Mouse (Mus musculus) layer of hippocampus, adult 11-12 months (tissue): ENCODE data around the gene Vps45.
A peak's percentile ranks its signal among the peaks of the same experiment; 100 is the strongest.

ENCODE experiments used
- DNase-seq: peaks from one replicate; pipeline ENCODE4 v3.0.0; 2022; ENCODE audit warnings: low spot score

The Vps45 gene

DNA sequence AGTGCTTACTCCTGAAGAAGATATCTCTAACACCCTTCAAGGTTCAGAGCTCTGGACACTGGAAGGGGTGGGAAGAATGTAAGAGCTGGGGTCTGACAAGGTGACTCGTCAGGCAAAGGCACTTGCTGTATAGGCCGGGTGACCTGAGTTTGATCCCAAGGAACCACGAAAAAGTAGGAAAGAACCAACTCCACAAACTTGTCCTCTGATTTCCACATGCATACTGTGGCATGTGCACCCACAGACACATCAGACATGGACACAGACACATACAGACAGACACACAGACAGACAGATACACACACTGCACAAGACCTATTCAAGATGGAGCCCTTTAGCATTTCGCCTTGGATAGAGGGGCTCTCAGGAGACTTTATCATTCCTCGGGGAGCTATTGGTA, 20.1 kb downstream of the Vps45 start:
- DNase-seq = no peak

DNA sequence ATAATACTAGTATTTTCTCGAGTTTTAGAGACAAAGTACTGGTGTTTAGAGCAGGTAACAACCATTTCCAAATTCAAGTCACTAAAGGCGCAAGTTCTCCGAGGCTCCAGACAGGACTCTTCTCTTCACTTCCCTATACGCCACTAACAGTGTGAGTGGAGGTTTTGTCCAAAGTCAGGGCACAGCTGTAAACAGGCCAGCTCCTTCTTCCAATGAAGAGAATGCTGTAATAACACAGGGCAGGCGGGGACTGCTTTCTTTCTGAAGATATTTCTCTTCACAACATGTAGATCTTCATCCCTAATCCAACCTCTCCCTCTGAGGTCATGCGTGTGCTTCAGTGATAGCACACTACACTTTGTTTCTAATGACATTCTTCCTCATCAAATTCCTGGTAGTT, 21.5 kb downstream of the Vps45 start:
- DNase-seq = no peak

DNA sequence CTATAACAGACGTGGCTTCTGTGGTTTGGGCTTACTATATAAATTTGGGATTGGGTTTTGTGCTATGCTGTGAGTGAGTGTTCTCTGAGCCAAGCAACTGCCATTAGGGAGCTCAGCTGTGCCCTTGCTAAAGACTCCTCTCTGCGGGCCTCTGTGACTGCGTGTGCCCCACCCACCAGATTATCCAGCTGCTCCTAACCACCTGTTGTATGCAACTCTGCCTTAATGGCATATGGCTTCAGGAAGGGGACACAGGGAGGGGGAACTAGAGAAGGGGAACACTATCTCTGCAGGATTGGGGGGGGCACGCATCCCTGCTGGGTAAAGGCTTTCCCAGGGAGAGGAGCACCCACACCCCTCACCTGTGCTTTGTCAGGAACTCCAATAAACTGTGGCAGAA, 25.2 kb downstream of the Vps45 start:
- no peak for DNase-seq

DNA sequence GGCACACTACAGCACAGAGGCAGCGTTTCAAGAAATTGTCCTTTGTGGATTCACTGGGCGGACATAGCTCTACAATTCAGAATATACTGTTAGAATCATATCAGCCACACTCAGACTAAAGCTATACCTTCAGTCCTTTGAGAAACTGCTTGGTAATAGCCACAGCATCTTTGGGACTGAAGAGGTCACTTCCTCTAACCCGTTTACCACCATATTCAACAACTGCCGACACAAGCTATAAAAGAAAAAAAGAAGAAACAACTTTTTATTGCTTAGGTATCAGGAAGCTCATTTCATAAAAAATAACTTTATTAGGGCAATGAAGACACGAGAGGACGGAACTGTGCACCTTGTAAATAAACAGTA, 25.6 kb downstream of the Vps45 start:
- no peak for DNase-seq

DNA sequence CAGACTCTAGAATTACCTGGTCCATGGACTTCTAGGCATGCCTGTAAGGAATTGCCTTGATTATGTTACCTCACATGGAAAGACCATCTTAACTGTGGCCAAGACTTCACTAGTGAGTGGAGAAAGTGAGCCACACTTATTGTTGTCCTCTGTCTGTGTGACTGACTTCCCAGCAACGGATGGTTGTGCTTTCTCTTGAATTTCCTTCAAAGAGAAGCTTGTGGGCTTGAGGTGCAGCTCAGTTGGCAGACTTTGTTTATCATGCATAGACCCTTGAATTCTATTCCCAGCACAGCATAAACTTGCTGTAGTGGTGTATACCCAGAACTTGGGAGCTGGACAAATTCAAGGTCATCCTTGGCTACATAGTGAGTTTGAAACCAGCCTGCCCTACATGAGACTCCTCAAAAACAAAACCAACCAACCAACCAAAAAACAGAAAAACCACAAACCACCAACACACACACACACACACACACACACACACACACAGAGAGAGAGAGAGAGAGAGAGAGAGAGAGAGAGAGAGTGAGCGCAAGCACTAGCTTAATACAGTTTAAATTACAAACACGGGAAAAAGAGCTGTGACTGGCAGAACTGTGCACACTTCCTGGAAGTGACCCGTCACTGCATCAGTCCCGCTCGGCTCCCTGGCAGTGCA, 26.1 kb downstream of the Vps45 start:
- no peak for DNase-seq

DNA sequence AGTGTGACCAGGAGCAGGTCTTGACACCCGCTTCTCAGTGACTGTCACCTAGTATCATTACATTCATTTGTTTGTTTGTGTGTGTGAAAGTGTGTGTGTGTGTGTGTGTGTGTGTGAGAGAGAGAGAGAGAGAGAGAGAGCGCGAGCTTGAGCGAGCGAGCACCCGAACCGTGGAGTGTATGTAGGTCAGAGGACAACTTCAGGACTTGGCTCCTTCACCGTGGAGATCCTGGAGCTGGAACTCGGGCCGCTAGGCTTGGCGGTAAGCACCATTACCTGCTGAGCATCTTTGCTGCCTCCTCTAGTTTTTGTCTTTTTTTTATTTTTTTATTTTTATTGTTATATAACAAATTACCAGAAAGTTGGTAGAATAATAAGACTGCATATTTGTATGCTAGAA, 28.5 kb downstream of the Vps45 start:
- no peak for DNase-seq

DNA sequence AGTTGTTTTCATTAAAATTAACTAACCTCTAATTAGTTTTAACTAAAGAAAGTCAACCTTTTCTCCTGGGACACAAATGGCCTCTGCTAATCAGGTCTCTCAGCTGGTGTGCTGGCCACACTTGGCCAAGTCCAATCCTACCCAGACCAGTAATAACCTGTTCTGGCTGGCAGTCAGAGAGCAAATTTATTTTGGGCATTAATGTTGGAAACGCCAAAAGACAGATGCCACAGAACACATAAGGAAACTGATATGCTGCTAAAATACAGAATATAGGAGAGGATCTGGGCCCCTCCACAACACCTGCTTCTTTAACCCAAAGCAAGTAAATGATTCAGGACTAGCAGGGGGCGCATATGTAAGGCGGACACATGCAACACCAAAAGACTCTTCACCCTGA, 28.9 kb downstream of the Vps45 start:
- DNase-seq = no peak

DNA sequence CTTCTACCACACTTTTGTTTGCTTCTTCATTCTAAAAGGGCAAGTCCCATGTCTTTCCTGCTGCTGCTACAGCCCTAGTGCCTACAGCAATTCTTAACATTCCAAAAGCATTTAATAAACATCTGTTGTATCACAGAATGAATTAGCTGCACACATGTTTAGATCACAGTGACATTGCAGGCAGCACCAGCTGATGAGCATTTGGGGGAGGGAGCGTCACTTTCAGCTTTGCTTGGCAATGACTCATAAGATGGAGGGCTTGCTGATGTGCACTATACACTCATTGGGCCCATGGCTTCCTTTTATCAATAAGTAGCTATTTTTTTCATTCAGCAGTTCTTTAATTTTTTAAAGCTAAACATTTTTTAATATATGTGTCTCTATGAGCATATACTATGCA, 30.4 kb downstream of the Vps45 start:
- DNase-seq = no peak

DNA sequence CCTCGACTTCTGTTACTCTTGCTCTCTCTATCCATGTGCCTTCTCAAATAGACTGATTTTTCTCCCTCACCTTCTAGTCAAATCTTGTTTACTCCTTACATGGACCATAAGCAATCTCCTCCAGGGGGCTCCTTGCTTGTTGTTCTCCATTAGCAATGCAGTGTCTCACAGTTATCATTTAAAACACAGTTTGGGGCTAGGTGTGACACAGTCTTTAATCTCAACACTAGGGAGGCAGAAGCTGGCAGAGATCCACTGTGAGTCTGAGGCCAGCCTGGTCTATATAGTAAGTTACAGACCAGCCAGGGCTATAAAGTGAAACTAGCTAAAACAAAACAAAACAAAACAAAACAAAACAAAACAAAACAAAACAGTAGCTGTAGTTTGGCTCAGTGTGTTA, 31.1 kb downstream of the Vps45 start:
- no peak for DNase-seq

DNA sequence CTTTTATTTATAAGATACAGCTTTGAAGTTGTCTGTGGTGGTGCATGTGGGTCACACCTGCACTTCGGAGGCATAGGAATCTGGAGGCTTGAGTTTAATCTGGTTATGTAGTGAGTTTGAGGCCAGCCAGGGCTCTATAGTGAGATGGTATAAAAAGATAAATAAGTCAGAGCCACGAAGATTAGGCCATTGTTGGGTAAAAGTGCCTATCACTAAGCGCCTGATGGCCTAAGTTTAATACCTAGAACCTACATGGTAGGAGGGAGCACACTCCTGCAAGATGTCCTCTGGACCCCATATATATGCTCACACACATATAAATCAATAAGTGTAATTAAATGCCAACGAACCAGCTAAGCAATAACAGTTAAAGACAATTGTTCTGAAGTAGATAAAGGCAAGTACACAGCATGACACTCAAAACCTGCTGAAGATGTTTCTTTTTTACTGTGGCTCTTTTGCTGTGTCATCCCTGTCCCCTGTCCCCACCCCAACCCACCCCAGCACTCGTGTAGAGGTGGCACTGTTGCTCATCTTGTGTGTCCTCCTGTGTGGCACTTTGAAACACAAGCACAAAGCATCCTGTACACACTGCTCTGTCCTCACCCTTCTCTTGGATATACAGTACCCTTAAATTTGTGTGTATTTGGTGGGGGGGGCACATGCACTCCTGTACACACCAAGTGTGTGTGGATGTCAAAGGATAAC, 36.7 kb downstream of the Vps45 start:
- DNase-seq = no peak

DNA sequence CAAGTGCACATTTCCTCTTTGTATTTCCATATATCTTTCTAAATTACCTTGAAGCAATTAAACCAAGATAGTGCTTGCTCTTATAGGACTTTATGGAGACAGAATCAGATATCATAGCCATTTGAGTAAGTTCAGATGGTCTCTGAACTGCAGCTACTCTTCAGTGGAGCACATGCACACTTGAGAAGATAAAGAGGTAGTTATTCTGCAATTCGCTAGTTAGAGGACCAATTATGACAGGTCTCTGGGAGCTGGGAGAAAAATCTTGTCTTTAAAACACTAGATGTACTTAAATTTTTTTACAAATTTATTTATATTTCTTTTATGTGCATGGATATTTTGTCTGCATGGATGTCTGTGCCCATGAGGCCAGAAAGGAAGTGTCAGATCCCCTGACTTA, 37.5 kb downstream of the Vps45 start:
- no peak for DNase-seq

DNA sequence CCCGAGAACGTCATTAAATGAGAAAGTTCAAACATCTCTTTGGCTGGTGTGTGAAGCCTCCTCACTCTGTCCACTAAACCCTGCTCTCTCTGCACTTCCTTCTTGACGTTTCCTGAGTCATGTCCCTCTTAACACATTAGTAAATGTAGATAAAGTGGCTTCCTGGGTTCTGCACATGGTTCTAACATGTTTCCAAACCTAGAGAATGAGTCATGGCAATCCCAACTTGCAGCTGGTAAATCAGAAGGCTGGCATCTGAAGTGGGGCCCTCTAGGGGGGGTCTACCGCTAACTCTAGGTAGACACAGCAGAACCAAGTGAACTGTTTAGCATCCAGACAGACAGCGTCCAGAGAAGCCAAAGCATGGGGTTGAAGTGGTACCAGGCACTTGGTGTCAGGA, 40.8 kb downstream of the Vps45 start:
- no peak for DNase-seq

DNA sequence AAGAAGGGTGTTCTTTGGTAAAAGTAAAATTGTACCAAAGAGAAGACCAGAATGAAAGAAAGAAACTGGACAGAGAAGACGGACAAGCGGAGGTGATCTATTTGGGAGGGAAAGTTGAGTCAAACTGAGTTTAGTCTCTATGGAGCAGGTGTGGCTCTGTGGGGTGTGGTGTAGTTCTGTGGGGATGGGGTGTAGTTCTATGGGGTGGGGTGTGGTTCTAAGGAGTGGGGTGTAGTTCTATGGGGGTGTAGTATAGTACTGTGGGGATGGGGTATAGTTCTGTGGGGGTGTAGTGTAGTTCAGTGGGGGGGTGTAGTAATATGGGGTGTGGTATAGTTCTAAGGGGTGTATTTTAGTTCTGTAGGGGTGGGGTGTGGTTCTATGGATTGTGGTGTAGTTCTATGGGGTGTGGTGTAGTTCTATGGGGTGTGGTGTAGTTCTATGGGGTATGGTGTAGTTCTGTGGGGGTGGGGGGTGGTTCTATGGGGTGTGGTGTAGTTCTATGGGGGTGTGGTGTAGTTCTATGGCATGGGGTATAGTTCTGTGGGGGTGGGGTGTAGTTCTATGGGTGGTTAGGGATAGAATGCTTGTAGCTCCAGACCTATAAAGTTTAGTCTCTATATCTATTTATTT, 41.9 kb downstream of the Vps45 start:
- DNase-seq = no peak

DNA sequence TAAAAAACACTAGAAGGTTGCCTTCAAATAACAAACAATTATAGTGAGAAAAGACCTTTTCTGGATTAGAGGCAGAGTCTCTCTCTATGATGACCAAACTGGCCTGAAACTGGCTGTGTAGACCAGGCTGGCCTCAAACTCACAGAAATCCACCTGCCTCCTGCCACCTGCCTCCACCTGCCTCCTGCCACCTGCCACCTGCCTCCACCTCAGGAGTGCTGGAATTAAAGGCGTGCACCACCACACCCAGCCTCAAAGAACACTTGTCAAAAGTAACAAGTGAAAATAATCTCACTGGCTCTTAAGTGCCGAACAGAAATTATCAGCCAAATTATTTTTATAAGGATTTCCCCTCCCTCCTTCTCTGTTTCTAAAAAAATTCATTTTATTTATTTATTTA, 42.6 kb downstream of the Vps45 start:
- no peak for DNase-seq

DNA sequence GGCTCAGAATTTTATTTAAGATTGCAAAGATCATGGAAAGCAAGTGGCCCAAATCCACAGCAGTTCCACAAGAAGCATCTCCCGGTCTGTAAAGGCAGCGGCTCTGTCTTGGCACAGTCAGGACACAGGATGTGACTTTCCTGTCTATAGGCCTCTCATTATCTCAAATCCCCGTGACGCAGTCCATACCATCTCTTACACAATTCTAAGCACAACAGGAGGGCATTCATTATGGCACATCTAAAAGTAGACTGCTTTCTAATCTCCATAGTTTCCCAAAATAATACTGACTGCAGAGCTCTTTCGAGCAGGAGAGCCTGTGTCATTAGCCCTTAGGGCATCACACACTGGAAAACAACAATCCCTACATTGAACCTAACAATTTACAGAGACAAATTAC, 45.5 kb downstream of the Vps45 start:
- no peak for DNase-seq

DNA sequence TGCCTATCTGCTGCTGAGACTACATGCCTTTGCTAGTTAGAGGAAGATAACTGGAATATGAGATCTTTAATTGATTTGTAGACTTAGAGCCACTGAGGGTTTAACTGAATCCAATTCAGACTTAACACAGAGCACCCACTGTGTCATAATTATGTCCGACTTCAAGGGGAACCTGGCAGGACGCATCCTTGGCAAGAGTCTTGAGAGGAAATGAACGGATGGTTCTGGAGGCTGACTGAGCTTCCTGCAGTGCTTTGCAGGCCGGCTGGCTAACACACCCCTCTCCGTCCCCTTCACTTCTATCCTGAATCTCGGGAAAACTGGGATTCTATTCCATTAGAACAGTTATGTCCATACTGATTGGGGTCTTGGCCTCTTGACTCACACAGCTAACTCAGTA, 49.8 kb downstream of the Vps45 start:
- DNase-seq = no peak

DNA sequence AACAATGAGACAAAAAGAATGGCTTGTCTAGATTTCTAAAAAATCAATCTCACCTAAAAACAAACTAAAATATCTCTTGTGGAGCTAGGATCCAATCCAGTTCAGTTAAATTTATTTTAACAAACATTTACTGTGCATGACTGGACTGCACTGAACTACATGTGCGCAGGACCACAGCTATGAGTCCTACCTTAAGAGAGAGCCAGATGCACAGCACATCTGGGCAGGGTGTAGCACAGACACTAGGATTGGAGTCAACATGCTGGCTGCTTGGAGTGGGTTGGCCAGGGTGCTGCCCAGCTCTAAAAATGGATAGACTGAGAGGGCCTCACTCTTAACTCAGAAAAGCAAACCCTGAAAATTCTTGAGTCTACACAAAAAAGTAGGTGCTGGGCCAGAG, 56.7 kb downstream of the Vps45 start:
- DNase-seq = no peak

DNA sequence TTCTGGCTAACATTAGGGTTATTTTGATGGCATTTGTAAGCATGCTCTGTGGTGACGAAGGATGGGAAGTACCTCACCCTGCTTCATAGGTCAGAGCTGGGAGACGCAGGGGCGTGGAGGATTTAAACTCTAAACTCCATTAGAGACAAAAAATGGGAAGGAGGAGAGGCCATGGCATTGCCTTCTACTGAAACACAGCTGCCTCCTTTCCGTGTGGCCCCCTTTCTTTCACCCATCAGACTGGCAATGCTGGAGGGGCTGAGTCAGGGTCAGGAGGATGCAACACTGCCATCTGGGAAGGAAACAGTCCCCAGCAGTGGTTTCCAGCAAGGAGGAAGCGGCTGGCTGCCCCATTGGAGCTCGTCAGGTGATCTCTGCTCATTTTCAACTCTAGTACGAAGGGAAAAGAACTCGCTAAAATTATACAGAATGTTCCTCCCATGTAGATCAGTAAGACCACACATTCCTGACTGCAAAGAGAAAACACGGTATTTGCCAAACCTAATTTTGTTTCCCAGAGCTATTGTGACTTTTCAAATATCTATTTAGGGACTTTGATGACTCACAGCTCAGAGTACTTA, 57.3 kb downstream of the Vps45 start:
- DNase-seq = peak; percentile 65

DNA sequence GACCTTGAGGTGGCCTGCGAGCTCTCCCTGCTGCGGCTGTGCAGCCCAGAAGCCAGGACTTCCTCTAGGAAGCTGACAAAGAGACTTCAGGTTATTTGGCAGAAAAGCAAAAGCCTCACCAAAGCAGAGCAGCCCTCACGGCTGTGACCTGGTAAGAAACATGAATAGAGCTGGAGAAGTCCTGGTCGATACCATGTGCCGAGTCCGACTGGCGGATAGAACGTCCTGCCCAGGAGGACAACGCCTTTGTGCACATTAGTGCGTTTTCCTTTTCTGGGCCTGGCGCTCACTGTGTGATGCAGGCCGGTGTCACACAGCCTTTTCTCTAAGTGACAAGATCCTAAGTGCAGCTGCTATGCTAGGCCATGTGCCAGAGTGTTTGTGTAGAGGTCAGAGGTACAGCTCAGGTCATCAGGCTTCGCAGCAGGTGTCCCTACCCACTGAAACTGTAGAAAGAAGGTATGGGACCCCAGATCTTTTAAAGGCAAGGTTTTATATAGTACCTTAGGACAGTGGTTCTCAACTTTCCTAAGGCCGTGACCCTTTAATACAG, 58.1 kb downstream of the Vps45 start:
- DNase-seq = no peak

DNA sequence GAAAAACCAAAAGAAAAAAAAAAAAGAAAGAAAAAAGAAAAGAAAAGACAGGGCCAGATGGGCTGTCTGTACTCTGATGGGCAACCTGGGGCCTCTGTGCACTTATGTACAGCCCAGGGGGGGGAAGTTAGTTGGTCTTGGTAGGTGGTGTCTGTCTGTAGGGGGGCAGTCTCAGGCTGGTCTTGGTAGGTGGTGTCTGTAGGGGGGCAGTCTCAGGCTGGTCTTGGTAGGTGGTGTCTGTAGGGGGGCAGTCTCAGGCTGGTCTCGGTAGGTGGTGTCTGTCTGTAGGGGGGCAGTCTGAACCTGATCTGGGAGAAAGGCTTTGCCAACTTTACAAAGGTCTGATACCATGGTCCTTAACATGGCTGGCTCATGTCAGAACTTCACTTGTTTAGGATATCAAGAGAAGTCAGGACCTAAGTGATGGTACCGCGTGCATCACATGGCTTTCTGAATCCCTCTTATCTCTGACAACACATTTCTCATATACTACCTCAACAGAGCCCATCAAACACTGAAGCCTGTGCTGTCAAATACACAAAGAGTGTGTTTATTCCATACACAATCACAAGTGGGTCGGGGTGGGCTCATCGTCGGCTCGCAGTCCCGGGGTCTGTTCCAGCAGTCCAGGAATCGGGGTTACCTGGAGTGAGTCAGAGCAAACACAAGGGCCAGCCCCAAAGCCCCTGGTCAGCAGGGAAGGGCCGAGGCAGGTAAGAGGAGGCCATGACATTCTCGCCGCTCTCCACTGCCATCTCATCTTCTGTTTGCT, 58.8 kb downstream of the Vps45 start:
- no peak for DNase-seq

DNA sequence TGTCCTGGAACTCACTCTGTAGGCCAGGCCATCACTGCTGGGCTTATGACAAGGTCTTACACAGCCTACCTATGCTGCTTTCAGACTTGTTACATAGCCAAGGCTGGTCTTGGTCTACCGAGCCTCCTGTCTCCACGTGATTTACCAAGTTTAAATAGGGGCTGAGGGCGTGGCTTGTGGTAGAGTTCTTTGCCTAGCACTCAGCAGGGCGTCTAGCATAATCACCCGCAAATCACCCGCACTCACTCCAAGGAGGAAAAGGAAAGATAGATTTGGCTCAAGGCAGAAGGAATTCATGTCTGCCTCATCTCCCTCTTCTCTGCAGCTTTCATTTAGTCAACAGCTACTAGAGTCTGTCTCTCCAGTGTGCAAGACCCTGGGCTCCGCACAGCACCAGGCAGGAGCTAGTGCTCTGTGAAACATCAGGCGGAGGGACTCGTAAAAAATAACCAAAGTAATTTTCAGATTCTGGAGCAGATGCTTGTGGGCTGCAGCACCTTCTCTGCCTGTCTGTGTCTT, 61.0 kb downstream of the Vps45 start:
- peak; percentile 48 for DNase-seq

DNA sequence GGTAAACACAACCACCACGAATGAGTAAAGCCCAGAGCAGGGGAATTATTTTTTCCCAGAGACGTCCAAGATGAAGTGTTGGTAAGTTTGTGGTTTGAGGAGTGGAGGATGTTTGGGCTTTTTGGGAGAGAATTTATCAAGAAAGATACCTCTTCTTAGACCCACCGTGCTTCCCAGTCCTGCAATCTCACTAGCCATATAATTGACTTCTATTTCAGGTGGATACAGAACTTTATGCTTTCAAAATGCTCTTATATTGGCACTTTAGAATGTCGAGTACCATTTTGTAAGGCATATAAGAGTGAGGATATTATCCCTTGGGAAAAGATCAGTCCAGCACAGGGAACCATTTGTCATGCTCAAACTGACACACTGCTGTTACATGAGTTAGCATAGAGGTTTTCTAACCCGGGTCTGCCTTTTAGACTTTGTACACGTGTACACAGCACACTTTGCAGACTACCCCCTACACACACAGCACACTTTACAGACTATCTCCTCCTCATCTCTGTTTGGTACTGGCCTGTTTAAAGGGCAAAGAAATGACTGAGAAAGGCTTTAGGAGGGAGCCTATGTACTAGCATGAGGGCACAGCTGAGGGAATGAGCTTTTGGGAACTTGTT, 61.7 kb downstream of the Vps45 start:
- DNase-seq = no peak
